Mouse (Mus musculus): ENCODE results near the gene Vegfa.

- TF ChIP-seq CTCF (IDR thresholded peaks at IDR 0.05; ENCODE audit: extremely low read depth, insufficient read length, insufficient replicate concordance, low read depth, low read length) (no peak), POLR2A (IDR thresholded peaks at IDR 0.05; ENCODE audit: low read depth, low read length) (no peak)
These were observed 16.2 kb downstream of the Vegfa start for GRCm38 (mm10) chr17:46015967-46016366.

All from small intestine, adult 2 months (tissue).